Mouse (Mus musculus) ES-E14 (cell line): ENCODE measurements around the gene DXBay18. TPM values are rescaled to one million over a fixed set of nuclear protein-coding genes. Genes with fewer than 3 reads are reported as not detected.
"Not testable (repeated sequence)": the region's sequence is repeated elsewhere in the genome, so short reads cannot be mapped to it uniquely, and the experiment has no call there.

Source experiments
- DNase-seq: peaks from one replicate; pipeline ENCODE4 v3.0.0-alpha.2; 2013; ENCODE audit warnings: low read depth, low spot score
- H3K27ac ChIP-seq: 2 replicates; pipeline ENCODE4 v1.5.1; 2012; ENCODE audit warnings: low read depth, mild to moderate bottlenecking, low read length, moderate library complexity, mixed read lengths; ENCODE audit not compliant: poor library complexity, insufficient read depth, severe bottlenecking
- H3K36me3 ChIP-seq: 2 replicates; pipeline ENCODE4 v1.6.1; 2012; ENCODE audit warnings: mild to moderate bottlenecking, low read length, moderate library complexity, mixed read lengths; ENCODE audit not compliant: control insufficient read depth, poor library complexity, insufficient read depth, severe bottlenecking
- H3K4me1 ChIP-seq, 2 experiments: fragments of 150-350 bp in 1 of 2; sonication (generic) in 1 of 2; 2 replicates each; pipeline ENCODE4 v1.6.1; 2012; ENCODE audit warnings: low read length in 2 of 2, mild to moderate bottlenecking in 1 of 2, mixed read lengths in 1 of 2; ENCODE audit not compliant: control insufficient read depth in 2 of 2, insufficient read depth in 2 of 2, poor library complexity in 1 of 2
- H3K4me3 ChIP-seq, 2 experiments: fragments of 150-350 bp in 1 of 2; sonication (generic) in 1 of 2; 2 replicates each; pipeline ENCODE4 v1.5.1; 2012; ENCODE audit warnings: low read length in 2 of 2, low read depth in 1 of 2, mild to moderate bottlenecking in 1 of 2, mixed read lengths in 1 of 2; ENCODE audit not compliant: insufficient read depth in 1 of 2, poor library complexity in 1 of 2, severe bottlenecking in 1 of 2
- H3K9ac ChIP-seq: 2 replicates; pipeline ENCODE4 v1.6.1; 2012; ENCODE audit warnings: low read depth, mild to moderate bottlenecking, low read length, mixed read lengths; ENCODE audit not compliant: poor library complexity, insufficient read depth, severe bottlenecking
- H3K9me3 ChIP-seq: fragments of 150-350 bp; sonication (generic); 2 replicates; pipeline ENCODE4 v1.6.1; 2012; ENCODE audit warnings: low read depth, mild to moderate bottlenecking, low read length; ENCODE audit not compliant: control insufficient read depth, insufficient read depth
- in situ Hi-C, 2 experiments: fragments of 600-800 bp; cut with MboI; formaldehyde crosslinking; loops; one replicate each; pipeline ENCODE4 v1.15.1; 2025; ENCODE audit warnings: low sequenced_read_pairs in 2 of 2, inconsistent platforms in 1 of 2; ENCODE audit not compliant: unreplicated experiment in 2 of 2
- total RNA-seq: library from RNA; depleted of rRNA; stranded (reverse); fragments of 300-350 nt; gene quantifications from 2 replicates; pipeline ENCODE4 v1.2.3, GENCODE M21; 2012; rRNA removed

The DXBay18 gene
- 0.21 and 0.58 TPM in 2 replicates for total RNA-seq

DNA sequence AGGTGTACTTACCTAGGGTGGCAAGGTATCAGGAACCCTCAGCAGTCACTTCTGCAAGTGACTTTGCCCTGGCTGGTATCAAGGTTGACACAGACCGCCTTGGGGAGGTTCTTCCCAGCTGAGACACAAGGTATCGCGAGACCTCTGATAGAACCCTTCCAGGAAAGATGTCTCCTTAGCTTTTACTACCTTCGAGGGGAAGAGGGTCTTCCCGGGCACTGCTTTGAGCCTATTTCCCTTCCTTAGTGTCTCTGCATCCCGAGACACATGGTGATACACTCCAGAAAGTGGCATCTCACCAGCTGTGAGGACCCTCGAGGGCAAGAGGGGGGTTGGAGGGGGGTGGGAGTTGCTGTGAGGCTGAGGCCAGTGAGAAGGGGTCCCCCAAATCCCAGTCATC is at the start of gene DXBay18:
DXBay18 (minus strand) TSS at position 101 of the 400 bp plus-strand sequence.
- DNase-seq, H3K4me1 ChIP-seq, H3K9me3 ChIP-seq, H3K27ac ChIP-seq, in situ Hi-C loops, H3K4me3 ChIP-seq, H3K36me3 ChIP-seq, H3K9ac ChIP-seq: not testable (repeated sequence)

DNA sequence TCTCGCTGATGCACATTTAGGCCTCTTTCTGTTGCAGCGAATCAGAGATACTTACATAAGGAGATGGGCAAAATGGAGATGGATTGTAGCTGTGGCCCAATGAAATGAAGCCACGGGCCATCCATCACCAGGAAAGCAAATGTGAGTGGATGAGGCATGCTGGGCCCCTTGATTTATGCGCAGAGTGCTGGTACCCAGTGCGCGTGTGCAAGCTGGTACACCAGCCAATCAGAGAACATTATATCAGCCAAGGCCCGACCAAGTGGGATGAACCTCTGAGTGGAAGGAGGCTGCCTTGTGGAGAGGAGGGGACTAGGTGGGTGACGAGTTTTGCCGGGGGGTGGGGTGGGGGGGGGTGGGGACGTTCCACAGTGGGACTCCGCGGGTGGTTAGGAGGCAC is 42.7 kb upstream of the DXBay18 start, which contains the start of gene Xlr3b:
Xlr3b (plus strand) TSS at position 274 of the 400 bp plus-strand sequence.
- H3K4me3 ChIP-seq, H3K36me3 ChIP-seq, H3K9me3 ChIP-seq, H3K9ac ChIP-seq, H3K4me1 ChIP-seq, in situ Hi-C loops, DNase-seq, H3K27ac ChIP-seq: not testable (repeated sequence)

DNA sequence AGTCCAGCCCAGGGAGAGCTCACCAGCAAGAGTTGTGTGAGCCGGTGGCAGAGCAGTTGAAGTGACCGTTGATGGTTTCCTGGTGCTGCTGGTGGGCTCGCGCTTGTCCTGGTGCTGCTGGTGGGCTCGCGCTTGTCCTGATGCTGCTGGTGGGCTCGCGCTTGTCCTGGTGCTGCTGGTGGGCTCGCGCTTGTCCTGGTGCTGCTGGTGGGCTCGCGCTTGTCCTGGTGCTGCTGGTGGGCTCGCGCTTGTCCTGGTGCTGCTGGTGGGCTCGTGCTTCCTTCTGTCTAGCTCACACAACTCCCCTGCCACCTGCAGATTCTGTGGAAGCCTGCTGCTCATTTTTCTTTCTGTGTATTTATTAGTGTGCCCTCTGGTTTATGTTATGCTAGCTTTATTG is 27.6 kb upstream of the DXBay18 start, which contains the start of gene Spin2d:
Spin2d (minus strand) TSS at position 101 of the 400 bp plus-strand sequence.
- H3K9me3 ChIP-seq: not testable (repeated sequence)

DNA sequence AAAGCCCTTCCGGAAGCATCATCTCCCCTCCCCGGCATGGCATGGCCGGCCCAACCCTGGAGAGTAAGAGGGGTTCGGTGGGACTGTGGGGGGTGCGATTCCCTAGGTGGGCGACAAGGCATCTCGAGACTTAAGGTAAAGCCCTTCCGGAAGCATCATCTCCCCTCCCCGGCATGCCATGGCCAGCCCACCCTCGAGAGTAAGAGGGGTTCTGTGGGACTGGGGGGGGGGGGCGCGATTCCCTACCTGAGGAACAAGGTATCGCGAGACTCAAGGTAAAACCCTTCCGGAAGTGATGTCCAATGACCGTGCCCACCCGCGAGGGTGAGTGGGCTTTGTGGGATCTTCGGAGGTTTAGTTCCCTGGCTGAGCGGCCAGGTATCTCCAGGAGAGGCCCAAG is 754 bp downstream of the DXBay18 start, which contains the start of gene Xlr5b:
Xlr5b (plus strand) TSS at position 301 of the 400 bp plus-strand sequence.
- H3K36me3 ChIP-seq, H3K9me3 ChIP-seq, H3K9ac ChIP-seq, H3K4me1 ChIP-seq, H3K4me3 ChIP-seq, DNase-seq, H3K27ac ChIP-seq, in situ Hi-C loops: not testable (repeated sequence)

More for the DNA sequence above, 27.6 kb upstream of the DXBay18 start, which contains the start of gene Spin2d:
- H3K4me3 ChIP-seq, H3K27ac ChIP-seq, H3K36me3 ChIP-seq, in situ Hi-C loops, DNase-seq, H3K9ac ChIP-seq, H3K4me1 ChIP-seq: not testable (repeated sequence)

DNA sequence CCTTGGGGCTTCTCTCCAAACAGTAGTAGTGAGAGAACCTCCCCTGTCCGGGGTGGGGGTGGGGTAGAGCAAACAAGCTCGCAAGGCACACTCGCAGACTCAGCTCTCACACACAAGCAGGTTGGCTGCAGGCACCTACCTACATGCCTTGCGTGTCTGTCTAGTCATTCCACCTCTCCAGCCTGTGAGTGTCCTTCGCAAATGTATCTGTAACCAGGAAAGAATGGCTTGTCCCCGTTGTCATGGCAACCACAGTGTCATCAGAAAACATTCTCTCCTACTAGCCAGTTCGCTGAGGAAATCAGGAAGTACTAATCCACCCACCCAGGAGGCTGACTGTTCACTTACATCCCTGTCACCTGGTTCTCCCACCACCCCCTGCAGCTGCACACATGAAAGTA is 6.0 kb downstream of the DXBay18 start:
- H3K9ac ChIP-seq, H3K9me3 ChIP-seq, DNase-seq, in situ Hi-C loops, H3K4me3 ChIP-seq, H3K36me3 ChIP-seq, H3K27ac ChIP-seq, H3K4me1 ChIP-seq: not testable (repeated sequence)

DNA sequence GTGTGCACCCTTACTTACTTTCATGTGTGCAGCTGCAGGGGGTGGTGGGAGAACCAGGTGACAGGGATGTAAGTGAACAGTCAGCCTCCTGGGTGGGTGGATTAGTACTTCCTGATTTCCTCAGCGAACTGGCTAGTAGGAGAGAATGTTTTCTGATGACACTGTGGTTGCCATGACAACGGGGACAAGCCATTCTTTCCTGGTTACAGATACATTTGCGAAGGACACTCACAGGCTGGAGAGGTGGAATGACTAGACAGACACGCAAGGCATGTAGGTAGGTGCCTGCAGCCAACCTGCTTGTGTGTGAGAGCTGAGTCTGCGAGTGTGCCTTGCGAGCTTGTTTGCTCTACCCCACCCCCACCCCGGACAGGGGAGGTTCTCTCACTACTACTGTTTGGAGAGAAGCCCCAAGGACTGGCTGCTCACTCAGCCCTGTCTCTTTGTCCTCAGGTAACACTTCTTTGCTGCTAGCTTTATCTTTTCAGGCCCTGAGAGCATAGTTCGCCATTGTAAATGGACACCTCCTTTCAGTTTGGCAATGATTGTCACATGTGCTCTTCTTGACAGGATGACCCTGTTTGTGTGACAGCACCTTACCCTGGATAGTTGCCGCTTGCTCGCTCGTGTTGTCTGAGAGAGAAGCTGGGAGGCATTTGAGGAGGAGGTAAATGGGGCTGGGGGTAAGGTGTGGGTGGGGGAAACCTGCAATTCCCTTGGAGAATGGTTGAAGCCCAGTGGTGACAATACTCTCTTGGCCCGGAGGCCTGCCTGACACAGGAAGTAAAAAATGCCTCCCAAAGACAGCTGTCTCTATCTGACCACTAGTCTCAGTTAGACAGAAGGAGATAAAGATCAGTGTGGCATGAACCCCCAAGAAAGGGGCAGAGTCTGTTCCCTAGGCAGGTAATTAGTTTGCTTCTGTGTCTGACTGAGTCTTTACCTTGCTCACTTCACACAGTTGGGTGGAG is 26.1 kb downstream of the DXBay18 start:
- H3K9ac ChIP-seq, DNase-seq, H3K4me3 ChIP-seq, H3K4me1 ChIP-seq, in situ Hi-C loops, H3K27ac ChIP-seq, H3K9me3 ChIP-seq, H3K36me3 ChIP-seq: not testable (repeated sequence)

DNA sequence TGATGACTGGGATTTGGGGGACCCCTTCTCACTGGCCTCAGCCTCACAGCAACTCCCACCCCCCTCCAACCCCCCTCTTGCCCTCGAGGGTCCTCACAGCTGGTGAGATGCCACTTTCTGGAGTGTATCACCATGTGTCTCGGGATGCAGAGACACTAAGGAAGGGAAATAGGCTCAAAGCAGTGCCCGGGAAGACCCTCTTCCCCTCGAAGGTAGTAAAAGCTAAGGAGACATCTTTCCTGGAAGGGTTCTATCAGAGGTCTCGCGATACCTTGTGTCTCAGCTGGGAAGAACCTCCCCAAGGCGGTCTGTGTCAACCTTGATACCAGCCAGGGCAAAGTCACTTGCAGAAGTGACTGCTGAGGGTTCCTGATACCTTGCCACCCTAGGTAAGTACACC is 32.5 kb downstream of the DXBay18 start, which contains the start of gene Gm14685:
Gm14685 (plus strand) TSS at position 301 of the 400 bp plus-strand sequence.
- in situ Hi-C loops, H3K9ac ChIP-seq, H3K4me1 ChIP-seq, H3K36me3 ChIP-seq, DNase-seq, H3K9me3 ChIP-seq, H3K27ac ChIP-seq, H3K4me3 ChIP-seq: not testable (repeated sequence)

DNA sequence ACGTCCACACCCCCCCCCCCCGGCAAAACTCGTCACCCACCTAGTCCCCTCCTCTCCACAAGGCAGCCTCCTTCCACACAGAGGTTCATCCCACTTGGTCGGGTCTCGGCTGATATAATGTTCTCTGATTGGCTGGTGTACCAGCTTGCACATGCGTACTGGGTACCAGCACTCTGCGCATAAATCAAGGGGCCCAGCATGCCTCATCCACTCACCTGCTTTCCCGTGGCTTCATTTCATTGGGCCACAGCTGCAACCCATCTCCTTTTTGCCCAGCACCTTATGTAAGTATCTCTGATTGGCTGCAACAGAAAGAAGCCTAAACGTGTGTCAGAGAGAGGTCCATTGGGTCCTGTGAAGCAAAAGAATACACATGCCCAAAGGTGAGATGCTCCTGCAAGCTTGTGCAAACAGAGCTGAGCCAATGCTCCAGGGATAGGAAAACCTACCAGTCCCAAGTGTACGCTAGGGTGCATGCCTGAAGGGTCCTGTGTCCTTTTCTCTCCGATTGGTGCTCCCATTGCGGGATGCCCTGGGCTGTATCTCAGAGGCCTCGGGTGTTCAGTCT is 52.2 kb downstream of the DXBay18 start, which contains the start of gene Xlr3a:
Xlr3a (minus strand) TSS at position 155 of the 568 bp plus-strand sequence.
- H3K9me3 ChIP-seq, DNase-seq, H3K9ac ChIP-seq, H3K4me1 ChIP-seq, H3K36me3 ChIP-seq, H3K27ac ChIP-seq, in situ Hi-C loops, H3K4me3 ChIP-seq: not testable (repeated sequence)
